Mouse (Mus musculus): ENCODE measurements around the gene Hsbp1.

GRCm38 (mm10) chr8:119345029-119345682 is 868 bp downstream of the Hsbp1 start:
- no peak for TF ChIP-seq ZC3H11A (IDR thresholded peaks at IDR 0.05; ENCODE audit: borderline replicate concordance, low read depth, low read length)
- TF ChIP-seq MAFK (IDR thresholded peaks at IDR 0.05; ENCODE audit: insufficient read depth, low read depth, low read length) = no peak

Data from ES-E14 (cell line).